Mouse (Mus musculus): Measurements from ENCODE around the gene Tjp1.

Gene Tjp1

DNA sequence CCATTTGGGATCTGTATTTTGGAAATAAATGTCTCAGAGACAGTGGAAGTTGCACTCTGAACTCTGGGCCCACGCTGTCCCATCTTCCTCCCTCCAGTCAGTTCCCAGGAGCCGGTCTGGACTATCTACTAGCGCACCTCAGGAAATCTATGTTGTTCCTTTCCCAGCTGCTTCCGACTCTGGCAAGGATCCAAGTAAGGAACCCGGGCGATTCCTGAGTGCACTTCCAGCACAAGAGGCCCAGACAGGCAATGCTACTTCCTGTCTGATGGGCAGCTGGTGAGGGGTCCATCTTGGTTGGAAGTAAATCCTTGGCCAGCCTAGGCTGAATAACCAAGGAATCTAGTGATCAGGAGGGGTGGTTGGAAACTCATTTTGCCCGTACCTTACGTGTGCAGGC, 152.4 kb downstream of the Tjp1 start:
- H3K4me3 ChIP-seq (replicated peaks; ENCODE audit: low read length): no peak overlapping the region
- peaks cover 5% of the 10 kb centered on the region; the same call in 1 of the 2 replicates for H3K4me1 ChIP-seq (replicated peaks; ENCODE audit: low read depth, low read length)
- no peaks in the 10 kb centered on the region for H3K9me3 ChIP-seq (ENCODE audit: low read length)
- H3K27me3 ChIP-seq (ENCODE audit: insufficient read depth, low read length): no peaks in the 10 kb centered on the region
- H3K36me3 ChIP-seq (ENCODE audit: insufficient read depth, low read length): no peaks in the 10 kb centered on the region
- TF ChIP-seq NANOG (IDR thresholded peaks at IDR 0.05; ENCODE audit: borderline replicate concordance, low read length): no peak

GRCm38 (mm10) chr7:65373336-65373735, 154.2 kb downstream of the Tjp1 start:
- no peaks in the 10 kb centered on the region for H3K36me3 ChIP-seq (ENCODE audit: insufficient read depth, low read length)
- TF ChIP-seq NANOG (IDR thresholded peaks at IDR 0.05; ENCODE audit: borderline replicate concordance, low read length) (no peak), POU5F1 (IDR thresholded peaks at IDR 0.05; ENCODE audit: borderline replicate concordance, low read length) (no peak), CTCF (conservative IDR thresholded peaks at IDR 0.05; ENCODE audit: low read length) (no peak)
- H3K4me3 ChIP-seq (replicated peaks; ENCODE audit: low read length): no peak overlapping the region
- no peaks in the 10 kb centered on the region for H3K9me3 ChIP-seq (ENCODE audit: low read length)
- H3K27me3 ChIP-seq (ENCODE audit: insufficient read depth, low read length): 0 out of 2 replicates have a peak, but pooled peaks cover 4% of the 10 kb centered on the region
- H3K4me1 ChIP-seq (replicated peaks; ENCODE audit: low read depth, low read length): peaks cover 16% of the 10 kb centered on the region

- Histone ChIP-seq H3K9me3 (ENCODE audit: low read length) (no peaks in the 10 kb centered on the region), H3K4me3 (replicated peaks; ENCODE audit: low read length) (peak overlapping the region; percentile 86), H3K27me3 (ENCODE audit: insufficient read depth, low read length) (0 out of 2 replicates have a peak, but pooled peaks cover 4% of the 10 kb centered on the region), H3K36me3 (ENCODE audit: insufficient read depth, low read length) (no peaks in the 10 kb centered on the region), H3K4me1 (replicated peaks; ENCODE audit: low read depth, low read length) (peaks cover 16% of the 10 kb centered on the region)
- TF ChIP-seq POU5F1 (IDR thresholded peaks at IDR 0.05; ENCODE audit: borderline replicate concordance, low read length) (no peak), CTCF (conservative IDR thresholded peaks at IDR 0.05; ENCODE audit: low read length) (no peak), NANOG (IDR thresholded peaks at IDR 0.05; ENCODE audit: borderline replicate concordance, low read length) (no peak)
Observed at GRCm38 (mm10) chr7:65371765-65372164, 155.8 kb downstream of the Tjp1 start.

DNA sequence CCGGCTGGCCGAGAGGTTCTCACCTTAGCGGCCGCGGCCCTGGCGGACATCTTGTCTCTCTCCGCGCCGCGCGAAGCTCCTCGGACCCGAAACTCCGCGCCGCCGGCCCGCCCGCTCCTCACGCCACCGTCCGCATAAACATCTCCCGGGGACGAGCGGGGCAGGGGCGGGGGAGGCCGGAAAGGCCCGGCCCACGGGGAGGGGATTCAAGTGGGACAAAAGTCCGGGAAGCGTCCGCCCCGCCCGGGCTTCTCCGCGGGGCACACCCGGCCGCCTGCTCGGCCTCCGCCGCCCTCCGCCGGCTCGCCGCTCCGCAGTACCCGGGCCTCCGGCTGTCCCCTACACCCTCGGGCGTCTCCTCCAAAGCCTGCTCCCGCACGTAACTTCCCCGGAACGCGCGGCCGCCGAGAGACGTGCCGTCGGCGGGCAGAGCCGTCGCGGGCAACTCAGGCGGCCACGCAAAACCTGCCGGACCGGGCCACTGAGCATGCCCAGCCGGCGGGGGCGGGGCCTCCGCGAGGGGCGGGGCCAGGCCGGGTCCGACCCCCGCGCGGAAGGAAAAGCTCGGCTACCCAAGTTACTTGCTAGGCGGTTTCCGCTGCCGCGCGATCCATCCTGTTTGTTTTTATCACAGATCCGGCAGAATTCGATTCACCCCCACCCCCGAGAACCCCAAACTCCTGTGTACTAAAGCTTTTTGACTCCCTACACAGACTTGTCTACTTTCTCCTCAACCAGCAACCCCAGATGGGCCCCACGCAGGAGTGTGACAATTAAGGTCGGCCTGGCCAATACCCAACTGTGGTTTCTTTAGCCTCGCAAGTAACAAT, 156.6 kb downstream of the Tjp1 start:
- no peaks in the 10 kb centered on the region for H3K36me3 ChIP-seq (ENCODE audit: insufficient read depth, low read length)
- H3K4me3 ChIP-seq (replicated peaks; ENCODE audit: low read length): peak overlapping the region; percentile 86
- no peak for TF ChIP-seq NANOG (IDR thresholded peaks at IDR 0.05; ENCODE audit: borderline replicate concordance, low read length)
- TF ChIP-seq CTCF (conservative IDR thresholded peaks at IDR 0.05; ENCODE audit: low read length): no peak
- TF ChIP-seq POU5F1 (IDR thresholded peaks at IDR 0.05; ENCODE audit: borderline replicate concordance, low read length): no peak
- peaks cover 19% of the 10 kb centered on the region for H3K4me1 ChIP-seq (replicated peaks; ENCODE audit: low read depth, low read length)
- no peaks in the 10 kb centered on the region for H3K9me3 ChIP-seq (ENCODE audit: low read length)
- 0 out of 2 replicates have a peak, but pooled peaks cover 4% of the 10 kb centered on the region for H3K27me3 ChIP-seq (ENCODE audit: insufficient read depth, low read length)

- no peaks in the 10 kb centered on the region for H3K36me3 ChIP-seq (ENCODE audit: insufficient read depth, low read length)
- H3K4me3 ChIP-seq (replicated peaks; ENCODE audit: low read length): peak overlapping the region; percentile 86
- H3K27me3 ChIP-seq (ENCODE audit: insufficient read depth, low read length): 0 out of 2 replicates have a peak, but pooled peaks cover 4% of the 10 kb centered on the region
- no peak for TF ChIP-seq CTCF (conservative IDR thresholded peaks at IDR 0.05; ENCODE audit: low read length)
- no peak for TF ChIP-seq POU5F1 (IDR thresholded peaks at IDR 0.05; ENCODE audit: borderline replicate concordance, low read length)
- TF ChIP-seq NANOG (IDR thresholded peaks at IDR 0.05; ENCODE audit: borderline replicate concordance, low read length): no peak
- peaks cover 19% of the 10 kb centered on the region for H3K4me1 ChIP-seq (replicated peaks; ENCODE audit: low read depth, low read length)
- no peaks in the 10 kb centered on the region for H3K9me3 ChIP-seq (ENCODE audit: low read length)
Observed at GRCm38 (mm10) chr7:65370381-65370786, 157.2 kb downstream of the Tjp1 start.

- no peaks in the 10 kb centered on the region for H3K36me3 ChIP-seq (ENCODE audit: insufficient read depth, low read length)
- peaks cover 19% of the 10 kb centered on the region for H3K4me1 ChIP-seq (replicated peaks; ENCODE audit: low read depth, low read length)
- no peaks in the 10 kb centered on the region for H3K9me3 ChIP-seq (ENCODE audit: low read length)
- no peak overlapping the region for H3K4me3 ChIP-seq (replicated peaks; ENCODE audit: low read length)
- no peak for TF ChIP-seq NANOG (IDR thresholded peaks at IDR 0.05; ENCODE audit: borderline replicate concordance, low read length)
- TF ChIP-seq CTCF (conservative IDR thresholded peaks at IDR 0.05; ENCODE audit: low read length): no peak
- H3K27me3 ChIP-seq (ENCODE audit: insufficient read depth, low read length): 0 out of 2 replicates have a peak, but pooled peaks cover 4% of the 10 kb centered on the region
Observed at GRCm38 (mm10) chr7:65369101-65369500, 158.5 kb downstream of the Tjp1 start.

- no peaks in the 10 kb centered on the region for H3K36me3 ChIP-seq (ENCODE audit: insufficient read depth, low read length)
- TF ChIP-seq CTCF (conservative IDR thresholded peaks at IDR 0.05; ENCODE audit: low read length): no peak
- TF ChIP-seq POU5F1 (IDR thresholded peaks at IDR 0.05; ENCODE audit: borderline replicate concordance, low read length): no peak
- no peak for TF ChIP-seq NANOG (IDR thresholded peaks at IDR 0.05; ENCODE audit: borderline replicate concordance, low read length)
- H3K4me3 ChIP-seq (replicated peaks; ENCODE audit: low read length): no peak overlapping the region
- H3K4me1 ChIP-seq (replicated peaks; ENCODE audit: low read depth, low read length): peaks cover 19% of the 10 kb centered on the region
- 0 out of 2 replicates have a peak, but pooled peaks cover 4% of the 10 kb centered on the region for H3K27me3 ChIP-seq (ENCODE audit: insufficient read depth, low read length)
- H3K9me3 ChIP-seq (ENCODE audit: low read length): no peaks in the 10 kb centered on the region
Observed at GRCm38 (mm10) chr7:65367386-65368245, 160.0 kb downstream of the Tjp1 start.

DNA sequence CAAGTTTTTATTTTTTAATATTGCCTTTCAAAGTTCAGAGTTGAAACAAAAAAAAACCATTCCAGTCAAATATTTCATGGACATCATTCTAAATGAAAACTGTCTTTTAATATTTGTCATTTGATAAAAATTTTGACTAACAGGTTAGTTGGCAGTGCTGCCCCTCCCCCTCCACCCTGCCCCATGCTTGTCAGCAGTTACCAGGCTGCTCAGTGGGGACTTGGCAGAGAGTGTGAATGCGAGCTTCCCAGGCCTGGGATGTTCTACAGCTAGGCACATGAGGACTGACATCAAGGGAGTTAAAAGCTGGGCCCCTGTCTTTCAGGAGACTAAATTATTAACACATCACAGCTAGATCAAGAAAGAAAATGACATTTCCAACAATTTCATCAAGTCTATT, 161.4 kb downstream of the Tjp1 start:
- no peaks in the 10 kb centered on the region for H3K36me3 ChIP-seq (ENCODE audit: insufficient read depth, low read length)
- TF ChIP-seq NANOG (IDR thresholded peaks at IDR 0.05; ENCODE audit: borderline replicate concordance, low read length): no peak
- TF ChIP-seq CTCF (conservative IDR thresholded peaks at IDR 0.05; ENCODE audit: low read length): no peak

More for the DNA sequence above, 161.4 kb downstream of the Tjp1 start:
- no peaks in the 10 kb centered on the region for H3K9me3 ChIP-seq (ENCODE audit: low read length)
- H3K4me1 ChIP-seq (replicated peaks; ENCODE audit: low read depth, low read length): peaks cover 14% of the 10 kb centered on the region
- H3K27me3 ChIP-seq (ENCODE audit: insufficient read depth, low read length): 0 out of 2 replicates have a peak, but pooled peaks cover 4% of the 10 kb centered on the region
- no peak overlapping the region for H3K4me3 ChIP-seq (replicated peaks; ENCODE audit: low read length)
